Mouse (Mus musculus) spleen, postnatal 36 days (tissue): ENCODE results near the gene Mier2.
A peak's percentile ranks its signal among the peaks of the same experiment; 100 is the strongest.

Experiments
- DNase-seq, 2 experiments: peaks; one replicate each; pipeline ENCODE4 v3.0.0; 2022; ENCODE audit warnings: low spot score in 2 of 2, mixed read lengths in 1 of 2

The Mier2 gene

GRCm38 (mm10) chr10:79554330-79555237, at the start of gene Mier2:
Mier2 (minus strand) TSS chr10:79555199.
- peak; percentile 77 to 78 for DNase-seq

DNA sequence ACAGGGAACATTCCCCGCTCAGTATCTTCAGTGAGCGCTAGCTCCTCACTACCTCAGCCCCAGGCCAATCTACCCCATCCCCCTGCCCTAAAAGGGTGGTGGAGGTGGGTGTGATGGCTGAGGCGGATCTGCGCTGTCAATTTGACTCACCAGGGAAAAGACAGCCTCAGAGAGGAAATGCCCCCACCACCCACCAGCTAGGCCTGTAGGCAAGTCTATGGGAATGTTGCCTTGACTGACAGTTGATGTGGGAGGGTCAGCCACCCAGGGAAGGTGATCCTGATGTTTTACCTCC, 42.9 kb upstream of the Mier2 start:
- no peak for DNase-seq

- DNase-seq = no peak
Observed at GRCm38 (mm10) chr10:79597051-79597935, 42.3 kb upstream of the Mier2 start.

- DNase-seq = no peak
Observed at GRCm38 (mm10) chr10:79595590-79595929, 40.6 kb upstream of the Mier2 start.

GRCm38 (mm10) chr10:79594872-79595589, 40.0 kb upstream of the Mier2 start:
- peak; percentile 12 to 26 for DNase-seq

DNA sequence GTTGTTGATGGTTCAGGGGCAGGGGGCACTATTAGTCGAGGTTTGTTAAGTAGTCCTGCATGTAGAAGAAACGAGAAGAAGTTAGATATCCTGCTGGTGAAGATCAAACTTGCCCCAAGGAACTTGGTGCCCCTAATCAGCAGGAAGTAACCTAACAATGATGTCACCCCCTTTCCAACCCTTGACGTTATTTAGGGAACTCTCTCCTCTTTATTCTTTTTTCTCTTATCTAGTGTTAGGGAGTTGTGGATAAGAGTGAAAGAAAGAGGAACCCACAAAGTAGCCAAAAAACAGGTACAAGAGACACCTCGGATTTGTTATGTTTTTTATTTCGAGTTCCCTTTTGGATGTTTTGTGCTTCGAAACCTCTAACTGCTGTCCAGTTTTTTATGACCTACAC, 39.1 kb upstream of the Mier2 start:
- no peak for DNase-seq

- DNase-seq = no peak
Observed at GRCm38 (mm10) chr10:79590702-79591101, 35.7 kb upstream of the Mier2 start.

- DNase-seq = no peak
Observed at GRCm38 (mm10) chr10:79587752-79588126, 32.7 kb upstream of the Mier2 start.

DNA sequence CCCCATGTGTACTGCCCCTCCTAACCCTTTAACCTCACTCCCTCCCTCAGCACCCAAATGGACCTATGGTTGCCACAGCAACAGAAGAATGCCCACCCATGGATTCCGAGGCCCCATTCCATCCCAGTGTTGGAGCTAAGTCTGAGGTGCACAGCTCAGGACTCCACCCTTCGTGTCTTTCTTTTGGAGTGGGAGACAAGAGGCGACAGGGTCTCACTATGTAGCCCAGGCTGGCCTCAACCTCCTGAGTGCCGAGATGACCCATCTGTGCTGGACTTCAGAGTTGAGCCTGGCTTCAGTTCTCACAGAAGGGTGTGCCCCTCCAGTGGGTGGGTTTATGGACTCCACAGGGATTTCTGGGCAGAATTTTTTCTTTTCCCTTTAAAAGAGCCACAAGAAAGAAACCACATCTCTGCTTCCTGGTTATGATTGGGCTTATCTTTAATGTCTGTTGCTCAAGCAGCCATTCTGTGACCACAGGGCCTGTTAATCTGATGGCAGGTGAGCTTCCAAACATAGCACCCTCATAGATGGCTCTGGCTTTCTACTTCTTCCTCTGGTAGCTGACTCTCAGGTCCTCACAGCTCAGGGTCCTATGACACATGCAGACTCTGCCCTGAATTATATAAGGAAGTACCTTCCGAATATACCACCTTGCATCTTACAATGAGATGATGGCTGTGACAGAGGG, 32.2 kb upstream of the Mier2 start, which contains the start of gene Theg:
TSS of gene Theg (minus strand) at position 271 of the 691 bp plus-strand sequence.
- DNase-seq = no peak

DNA sequence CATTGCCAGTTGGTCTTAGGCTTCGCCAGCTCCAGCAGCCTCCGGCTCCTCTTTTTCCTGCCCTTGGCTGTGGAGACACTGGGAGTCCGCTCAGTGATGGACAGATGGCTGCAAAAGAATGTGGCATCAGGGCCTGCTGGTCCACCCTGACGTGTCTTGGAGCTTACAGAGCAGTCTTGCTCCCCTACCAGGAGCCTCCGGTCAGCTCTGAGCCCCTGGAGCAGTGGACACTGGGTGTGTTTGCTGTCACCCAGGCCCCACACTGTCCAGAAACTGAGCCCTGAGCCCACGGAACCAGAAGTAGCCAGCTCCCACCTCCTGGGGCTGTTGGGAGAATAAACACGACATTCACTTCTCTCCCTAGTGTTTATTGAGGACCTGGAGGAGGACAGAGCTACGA, 31.2 kb upstream of the Mier2 start:
- no peak for DNase-seq

DNA sequence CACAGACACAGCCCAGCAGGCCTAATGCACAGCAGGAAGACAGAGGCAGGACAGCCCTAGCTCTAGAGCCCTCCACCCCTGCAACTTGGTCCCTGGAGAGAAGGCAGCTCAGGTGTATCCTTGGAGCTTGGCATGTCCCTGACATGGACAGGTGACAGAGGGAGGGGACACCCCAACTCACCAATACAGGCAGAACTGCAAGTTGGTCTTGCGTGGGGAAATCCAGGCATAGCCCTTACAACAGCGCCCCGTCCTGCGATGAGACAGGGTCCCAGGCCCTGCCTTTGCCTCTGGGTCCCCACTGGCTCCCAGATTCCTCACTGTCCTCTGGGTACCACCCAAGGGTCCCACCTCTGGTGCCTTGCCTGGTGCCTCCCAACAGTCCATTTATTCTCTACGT, 30.7 kb upstream of the Mier2 start:
- no peak for DNase-seq

- no peak for DNase-seq
Observed at GRCm38 (mm10) chr10:79585136-79585535, 30.1 kb upstream of the Mier2 start.

DNA sequence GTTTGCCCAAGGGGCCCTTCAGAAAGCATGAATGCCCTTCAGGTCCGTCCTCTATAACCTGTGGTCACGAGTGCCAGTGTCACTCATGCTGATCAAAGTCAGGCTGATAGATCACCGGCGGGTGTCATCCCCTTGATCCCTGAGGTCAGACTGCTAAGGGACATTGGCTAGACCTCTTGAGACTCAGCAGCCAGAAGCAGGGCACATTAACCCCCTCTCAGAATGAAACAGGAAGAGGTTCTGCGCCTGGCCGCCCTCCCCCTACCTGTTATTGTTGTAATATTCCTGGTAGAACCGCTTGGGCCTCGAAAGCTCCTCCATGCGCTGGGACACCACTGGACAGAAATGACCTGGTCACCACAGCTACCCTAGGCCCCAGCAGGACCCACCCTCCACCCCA, 29.4 kb upstream of the Mier2 start:
- DNase-seq = peak; percentile 38 to 53

- DNase-seq = no peak
Observed at GRCm38 (mm10) chr10:79584021-79584420, 29.0 kb upstream of the Mier2 start.

DNA sequence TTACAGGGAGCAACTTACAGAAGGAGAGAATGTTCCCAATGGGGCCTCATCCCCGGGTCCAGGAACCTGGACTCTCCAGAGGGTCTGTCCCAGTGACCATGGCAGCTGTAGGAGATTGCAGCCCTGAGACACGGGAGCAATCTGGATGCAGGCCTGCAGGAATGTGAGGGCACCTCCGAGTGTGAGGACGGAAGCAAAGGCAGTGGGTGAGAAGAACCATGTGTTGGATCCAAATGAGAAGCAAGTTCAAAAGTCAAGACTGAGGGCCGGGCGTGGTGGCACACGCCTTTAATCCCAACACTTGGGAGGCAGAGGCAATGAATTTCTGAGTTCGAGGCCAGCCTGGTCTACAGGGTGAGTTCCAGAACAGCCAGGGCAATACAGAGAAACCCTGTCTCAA, 26.5 kb upstream of the Mier2 start:
- DNase-seq = no peak

- DNase-seq = peak in 1 of 2 experiments; percentile 5
Observed at GRCm38 (mm10) chr10:79580811-79581210, 25.8 kb upstream of the Mier2 start.

- DNase-seq = no peak
Observed at GRCm38 (mm10) chr10:79580356-79580755, 25.4 kb upstream of the Mier2 start.

DNA sequence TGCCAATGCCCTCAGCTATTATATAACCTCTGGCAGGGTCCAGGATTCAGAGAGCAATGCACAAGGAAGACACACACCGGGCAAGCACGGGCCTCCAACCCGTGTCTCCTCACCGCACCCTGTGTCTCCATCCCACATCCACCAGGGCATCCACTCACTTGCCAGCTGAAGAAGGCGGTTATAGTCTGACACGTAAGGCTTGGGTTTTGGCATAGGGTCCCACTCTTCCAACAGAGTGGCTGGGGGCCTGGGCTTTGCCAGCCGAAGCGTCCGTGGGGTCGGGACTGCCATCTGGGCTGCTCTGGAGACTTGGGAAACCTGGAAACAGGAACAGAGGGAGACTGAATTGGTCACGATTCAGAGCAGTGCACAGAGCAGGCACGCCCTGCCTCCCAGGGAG, 24.8 kb upstream of the Mier2 start:
- no peak for DNase-seq

GRCm38 (mm10) chr10:79578891-79579290, 23.9 kb upstream of the Mier2 start:
- DNase-seq = no peak

DNA sequence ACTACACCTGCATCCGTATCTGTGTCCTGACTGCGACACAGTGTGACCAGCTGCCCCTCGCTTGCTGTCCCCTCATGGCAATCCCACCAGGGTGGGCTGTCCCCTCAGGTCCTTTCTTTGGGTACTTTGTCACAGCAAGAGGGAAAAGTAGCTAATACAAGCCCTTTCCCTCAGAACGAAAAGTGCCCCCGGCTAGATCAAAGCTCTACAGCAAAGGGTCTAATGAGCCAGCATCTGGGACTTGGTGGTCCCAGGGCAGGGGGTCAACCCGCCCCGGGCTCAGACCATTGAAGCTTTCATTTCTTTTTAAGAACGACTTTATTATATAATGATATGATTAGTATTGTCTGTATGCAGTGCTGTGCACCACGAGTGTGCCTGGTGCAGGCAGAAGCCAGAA, 23.3 kb upstream of the Mier2 start:
- DNase-seq = no peak

- DNase-seq = no peak
Observed at GRCm38 (mm10) chr10:79577376-79577775, 22.4 kb upstream of the Mier2 start.

DNA sequence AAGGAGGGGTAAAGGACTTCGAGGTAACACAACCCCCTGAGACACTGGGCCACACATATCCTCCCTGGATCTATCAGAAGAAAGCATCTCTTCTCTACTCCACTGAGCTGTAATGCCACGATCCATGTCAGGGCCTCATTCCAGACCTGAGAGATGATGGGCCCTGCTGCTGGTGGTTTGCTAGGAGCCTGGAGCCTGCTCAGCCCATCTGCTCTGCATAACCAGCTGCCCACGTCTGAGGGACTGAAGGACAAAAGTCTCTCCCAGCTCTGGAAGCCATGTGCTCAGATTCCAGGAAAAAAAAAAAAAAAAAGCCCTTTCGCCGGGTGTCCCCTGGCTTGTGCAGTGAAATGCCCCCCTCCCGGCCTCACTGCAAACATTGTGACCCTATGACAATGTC, 20.8 kb upstream of the Mier2 start:
- no peak for DNase-seq
